In the genomic region with DNA sequence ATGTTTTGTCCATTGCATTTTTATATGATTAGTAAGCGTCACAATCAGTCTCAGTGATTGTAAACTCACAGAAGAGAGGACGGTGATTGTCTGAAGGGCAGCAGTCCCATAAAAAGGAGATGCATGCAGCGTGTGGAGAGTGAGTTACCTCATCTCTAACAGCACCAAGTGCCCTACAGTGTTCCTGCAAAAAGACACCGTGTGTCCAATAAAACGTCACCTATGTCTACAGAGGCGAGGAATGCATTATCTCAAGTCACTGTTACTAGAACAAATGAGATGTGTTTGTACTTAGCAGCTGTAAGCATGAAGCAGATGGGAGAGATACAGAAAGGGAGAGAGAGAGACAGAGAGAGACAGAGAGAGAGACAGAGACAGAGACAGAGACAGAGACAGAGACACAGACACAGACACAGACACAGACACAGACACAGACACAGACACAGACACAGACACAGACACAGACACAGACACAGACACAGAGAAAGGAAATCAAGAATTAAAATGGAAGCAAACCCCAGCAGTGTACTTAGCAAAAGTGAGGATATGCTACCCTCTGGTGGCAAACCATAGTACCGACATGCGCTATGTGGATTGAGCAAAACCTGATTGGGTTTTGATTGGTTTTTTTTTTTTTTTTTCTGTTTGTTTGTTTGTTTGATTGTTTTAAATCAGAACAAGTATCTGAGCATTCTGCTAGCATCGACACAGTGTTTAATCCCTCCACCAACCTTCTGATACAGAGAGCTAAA, we compare ENCODE assay signal across 8 mouse cellular contexts.
DNase-seq lines count a peak whose midpoint lies in the region; ATAC-seq and TF ChIP-seq lines count a peak whose summit lies in the region.

No protein-coding gene starts in this region.

- H3K9ac ChIP-seq in MEL (ENCODE audit: control insufficient read depth, low read depth, low read length, poor library complexity, severe bottlenecking) = no peak overlapping the region
- H3K9ac ChIP-seq in kidney, postnatal 0 days (ENCODE audit: low read depth, low read length) = no peak overlapping the region
- no peak overlapping the region for H3K9ac ChIP-seq in lung, embryonic 16.5 days (ENCODE audit: low read length)

- no peak overlapping the region for H3K4me2 ChIP-seq in kidney, postnatal 0 days (ENCODE audit: low read length)
- H3K4me2 ChIP-seq in lung, embryonic 16.5 days (ENCODE audit: low read depth, low read length) = no peak overlapping the region

- TF ChIP-seq POLR2A in MEL (IDR thresholded peaks at IDR 0.05; ENCODE audit: control insufficient read depth in 1 of 2, insufficient read depth in 1 of 2, low read depth in 1 of 2, low read length in 2 of 2, poor library complexity in 1 of 2) = no peak

- TF ChIP-seq EP300 in MEL (IDR thresholded peaks at IDR 0.05; ENCODE audit: low read depth in 1 of 2, low read length in 2 of 2) = no peak

- no peak overlapping the region for H3K4me3 ChIP-seq in MEL (ENCODE audit: control insufficient read depth in 1 of 2, insufficient read depth in 1 of 2, low read depth in 2 of 2, low read length in 2 of 2)
- H3K4me3 ChIP-seq in kidney, postnatal 0 days (replicated peaks; ENCODE audit: low read depth, low read length) = no peak overlapping the region
- no peak overlapping the region for H3K4me3 ChIP-seq in lung, embryonic 16.5 days (ENCODE audit: low read length)

- peak; percentile 97 for ATAC-seq in granulocyte monocyte progenitor cell, adult 5-6 weeks (replicated peaks; ENCODE audit: poor library complexity, severe bottlenecking)
- ATAC-seq in kidney, postnatal 0 days (replicated peaks; ENCODE audit: low FRiP score, low read depth) = peak; percentile 88
- peak; percentile 76; the same call in 1 of the 2 replicates for ATAC-seq in lung, embryonic 16.5 days (ENCODE audit: low read depth)

- TF ChIP-seq CTCF in MEL (IDR thresholded peaks at IDR 0.05 in 2 of 3, conservative IDR thresholded peaks at IDR 0.05 in 1 of 3; ENCODE audit: control insufficient read depth in 1 of 3, insufficient read depth in 1 of 3, low read depth in 2 of 3, low read length in 3 of 3, poor library complexity in 1 of 3, severe bottlenecking in 1 of 3) = peak; percentile 40 to 71 (median 58)
- peak; percentile 86 for TF ChIP-seq CTCF in kidney, postnatal 0 days (IDR thresholded peaks at IDR 0.05; ENCODE audit: low read depth)

- DNase-seq in gastrocnemius, postnatal 10 days = peak; percentile 24
- no peak for DNase-seq in gastrocnemius, adult 8-10 months (ENCODE audit: low spot score in 2 of 2)
- peak; percentile 69 for DNase-seq in MEL (ENCODE audit: low read depth, low spot score)
- DNase-seq in cerebellum, adult 8-10 months = peak; percentile 51
- peak; percentile 79 for DNase-seq in kidney, postnatal 0 days (ENCODE audit: low spot score)
- peak; percentile 75 to 76 for DNase-seq in right cerebral cortex, postnatal 10 days (ENCODE audit: low spot score in 2 of 2)

- no peak overlapping the region for H3K27ac ChIP-seq in MEL (ENCODE audit: control insufficient read depth, low read depth, low read length)
- no peak overlapping the region for H3K27ac ChIP-seq in kidney, postnatal 0 days
- no peak overlapping the region for H3K27ac ChIP-seq in lung, embryonic 16.5 days (ENCODE audit: low read length)

- no peaks in the 10 kb centered on the region for H3K36me3 ChIP-seq in MEL (ENCODE audit: control insufficient read depth in 1 of 2, insufficient read depth in 2 of 2, low read length in 2 of 2)
- H3K36me3 ChIP-seq in kidney, postnatal 0 days (ENCODE audit: insufficient read depth, low read length) = no peaks in the 10 kb centered on the region
- no peaks in the 10 kb centered on the region for H3K36me3 ChIP-seq in lung, embryonic 16.5 days (ENCODE audit: control insufficient read depth, insufficient read depth, low read length)

- no peaks in the 10 kb centered on the region for H3K27me3 ChIP-seq in MEL (ENCODE audit: control insufficient read depth in 1 of 2, insufficient read depth in 2 of 2, low read length in 2 of 2)
- no peaks in the 10 kb centered on the region for H3K27me3 ChIP-seq in kidney, postnatal 0 days (ENCODE audit: insufficient read depth, low read length)
- no peaks in the 10 kb centered on the region for H3K27me3 ChIP-seq in lung, embryonic 16.5 days (ENCODE audit: control insufficient read depth, insufficient read depth, low read depth, low read length)

- 46% methylated on average over 9 of the region's 9 CpGs for WGBS in kidney, postnatal 0 days
- WGBS in lung, embryonic 16.5 days = 36% methylated on average over 9 of the region's 9 CpGs

- no peaks in the 10 kb centered on the region for H3K79me2 ChIP-seq in MEL (ENCODE audit: control insufficient read depth, insufficient read depth, low read length, poor library complexity)

- no peaks in the 10 kb centered on the region for H3K4me1 ChIP-seq in MEL (ENCODE audit: control insufficient read depth in 1 of 2, insufficient read depth in 2 of 2, low read length in 2 of 2)
- no peaks in the 10 kb centered on the region for H3K4me1 ChIP-seq in kidney, postnatal 0 days (replicated peaks; ENCODE audit: insufficient read depth, low read length)
- no peaks in the 10 kb centered on the region for H3K4me1 ChIP-seq in lung, embryonic 16.5 days (replicated peaks; ENCODE audit: control insufficient read depth, insufficient read depth, low read length)

- H3K9me3 ChIP-seq in MEL (replicated peaks; ENCODE audit: insufficient read depth, low read length) = no peaks in the 10 kb centered on the region
- H3K9me3 ChIP-seq in kidney, postnatal 0 days (replicated peaks; ENCODE audit: low read length) = no peaks in the 10 kb centered on the region
- H3K9me3 ChIP-seq in lung, embryonic 16.5 days (ENCODE audit: control insufficient read depth, low read length) = no peaks in the 10 kb centered on the region

- peak; percentile 85 for TF ChIP-seq RAD21 in MEL (IDR thresholded peaks at IDR 0.05; ENCODE audit: low read depth, low read length)

TF ChIP-seq in MEL, 35 proteins besides CTCF, POLR2A, EP300 and RAD21:
- peak; percentile 86 for TF ChIP-seq ZC3H11A (IDR thresholded peaks at IDR 0.05; ENCODE audit: low read depth, low read length)
- TF ChIP-seq SMC3 (IDR thresholded peaks at IDR 0.05; ENCODE audit: low read depth, low read length) = peak; percentile 84
- TF ChIP-seq ZKSCAN1 (IDR thresholded peaks at IDR 0.05; ENCODE audit: low read depth, low read length) = no peak
- TF ChIP-seq ZNF384 (IDR thresholded peaks at IDR 0.05; ENCODE audit: low read depth, low read length) = peak; percentile 69; the same call in 1 of the 2 replicates

Comparison
In these comparisons a context has a peak if more than half of its experiments do, and no peak if none do; other contexts are left out.
1. DNase-seq: peak in gastrocnemius, postnatal 10 days (single experiment), MEL (single experiment), cerebellum, adult 8-10 months (single experiment), kidney, postnatal 0 days (single experiment) and right cerebral cortex, postnatal 10 days (2 of 2); none in gastrocnemius, adult 8-10 months (0 of 2).
2. Peak in every context shown above with its lines, with median percentiles within 50 percentile points of each other: ATAC-seq.